In the genomic region with DNA sequence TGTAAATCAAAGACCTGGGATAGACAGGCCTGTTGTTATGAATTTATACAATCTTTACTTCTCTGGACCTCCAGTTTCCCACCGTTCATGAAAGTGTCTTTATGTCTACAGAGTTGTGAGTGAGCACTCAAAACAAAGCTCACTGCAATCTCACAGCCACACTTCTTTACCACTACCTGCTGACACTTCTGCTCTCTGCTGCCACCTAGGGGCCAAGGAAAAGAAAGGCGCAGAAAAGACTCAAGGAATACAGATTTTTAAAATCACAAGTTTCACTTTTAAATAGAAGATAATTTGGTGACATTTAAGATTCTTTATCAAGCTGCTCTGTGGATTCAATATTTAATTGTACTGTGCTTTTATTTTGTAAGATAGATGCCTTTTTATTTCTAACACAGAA, we compare ENCODE assay signal across 7 mouse cellular contexts. TPM values are rescaled to one million over a fixed set of nuclear protein-coding genes. Genes with fewer than 3 reads are reported as not detected.
DNase-seq lines count a peak whose midpoint lies in the region; ATAC-seq lines count a peak whose summit lies in the region.

No protein-coding gene starts in this region.

- no peak overlapping the region for H3K9ac ChIP-seq in midbrain, embryonic 16.5 days (ENCODE audit: low read depth, low read length)
- no peak overlapping the region for H3K9ac ChIP-seq in liver, embryonic 13.5 days

- no peak overlapping the region for H3K4me3 ChIP-seq in midbrain, embryonic 10.5 days
- no peak overlapping the region for H3K4me3 ChIP-seq in midbrain, embryonic 16.5 days (ENCODE audit: low read depth, low read length)
- H3K4me3 ChIP-seq in liver, embryonic 13.5 days (replicated peaks), result no peak overlapping the region

- peaks cover 7% of the 10 kb centered on the region; the same call in 1 of the 2 replicates for H3K27me3 ChIP-seq in midbrain, embryonic 10.5 days (ENCODE audit: low read depth, poor library complexity, severe bottlenecking)
- H3K27me3 ChIP-seq in midbrain, embryonic 16.5 days (ENCODE audit: control insufficient read depth, insufficient read depth, low read depth, low read length), result no peaks in the 10 kb centered on the region
- no peaks in the 10 kb centered on the region for H3K27me3 ChIP-seq in liver, embryonic 13.5 days

- H3K4me2 ChIP-seq in midbrain, embryonic 16.5 days (ENCODE audit: low read length), result no peak overlapping the region
- no peak overlapping the region for H3K4me2 ChIP-seq in liver, embryonic 13.5 days

- DNase-seq in midbrain, embryonic 10.5 days (ENCODE audit: low spot score), result peak; percentile 62
- DNase-seq in T-cell, adult 2 months (ENCODE audit: low spot score), result peak; percentile 53
- peak; percentile 55 to 77 for DNase-seq in cerebellum, adult 18-20 months
- peak; percentile 14 for DNase-seq in gastrocnemius, postnatal 25 days
- DNase-seq in liver, embryonic 13.5 days, result peak; percentile 53
- peak; percentile 67 for DNase-seq in right cerebral cortex, postnatal 14 days

- no peaks in the 10 kb centered on the region for H3K9me3 ChIP-seq in midbrain, embryonic 10.5 days (replicated peaks)
- no peaks in the 10 kb centered on the region for H3K9me3 ChIP-seq in midbrain, embryonic 16.5 days (replicated peaks; ENCODE audit: control insufficient read depth, low read length, poor library complexity, severe bottlenecking)
- H3K9me3 ChIP-seq in liver, embryonic 13.5 days (replicated peaks), result no peaks in the 10 kb centered on the region

- ATAC-seq in midbrain, embryonic 16.5 days, result no peak
- ATAC-seq in liver, embryonic 13.5 days (ENCODE audit: low read depth), result no peak

- no peaks in the 10 kb centered on the region for H3K36me3 ChIP-seq in midbrain, embryonic 10.5 days
- H3K36me3 ChIP-seq in midbrain, embryonic 16.5 days (ENCODE audit: control insufficient read depth, insufficient read depth, low read length), result no peaks in the 10 kb centered on the region
- no peaks in the 10 kb centered on the region for H3K36me3 ChIP-seq in liver, embryonic 13.5 days

- H3K27ac ChIP-seq in midbrain, embryonic 10.5 days (replicated peaks), result no peak overlapping the region
- no peak overlapping the region for H3K27ac ChIP-seq in midbrain, embryonic 16.5 days (ENCODE audit: low read length)
- no peak overlapping the region for H3K27ac ChIP-seq in liver, embryonic 13.5 days

- peaks cover 9% of the 10 kb centered on the region for H3K4me1 ChIP-seq in midbrain, embryonic 10.5 days
- peaks cover 3% of the 10 kb centered on the region; the same call in 1 of the 2 replicates for H3K4me1 ChIP-seq in midbrain, embryonic 16.5 days (ENCODE audit: control insufficient read depth, insufficient read depth, low read length)
- peaks cover 11% of the 10 kb centered on the region for H3K4me1 ChIP-seq in liver, embryonic 13.5 days (replicated peaks)

- WGBS in midbrain, embryonic 10.5 days, result 6% methylated on average over 2 of the region's 2 CpGs
- 4% methylated on average over 2 of the region's 2 CpGs for WGBS in midbrain, embryonic 16.5 days
- 0% methylated on average over 2 of the region's 2 CpGs for WGBS in liver, embryonic 13.5 days (ENCODE audit: insufficient replicate concordance)

RNA-seq across cellular contexts. Expression of a gene that starts 15.5 kb away (rescaled TPM):
- 13.4 and 15.9 TPM in 2 replicates for polyA plus RNA-seq in midbrain, embryonic 10.5 days (2016; fragmentation: Nextera tagmentation; extraction: Ambion mirVana)
- 27.4 and 28.6 TPM in 2 replicates for polyA plus RNA-seq in midbrain, embryonic 16.5 days (2015; fragmentation: Nextera tagmentation; extraction: Ambion mirVana)
- 1 to 10 TPM; 2.5 TPM for total RNA-seq in gastrocnemius, postnatal 25 days (2021)
- 2.9 and 3.0 TPM in 2 replicates for polyA plus RNA-seq in liver, embryonic 13.5 days (2015; fragmentation: Nextera tagmentation; extraction: Ambion mirVana)

Comparison
In these comparisons a context has a peak if more than half of its experiments do, and no peak if none do; other contexts are left out.
1. DNase-seq: peak in every context shown above with its lines; median percentile 67 in right cerebral cortex, postnatal 14 days; 66 in cerebellum, adult 18-20 months; 62 in midbrain, embryonic 10.5 days; 53 in T-cell, adult 2 months; 53 in liver, embryonic 13.5 days; 14 in gastrocnemius, postnatal 25 days.